Mouse (Mus musculus) liver, postnatal 0 days (tissue): ENCODE data around the gene Serpinb7.

Source experiments
- CTCF ChIP-seq: sonication (generic); IDR thresholded peaks from 2 replicates; pipeline ENCODE4 v1.5.1; 2016; ENCODE audit warnings: antibody characterized with exemption, low read depth
- EP300 ChIP-seq: IDR thresholded peaks from 2 replicates; pipeline ENCODE4 v1.6.1; 2016; ENCODE audit warnings: antibody characterized with exemption, low read depth, mild to moderate bottlenecking

DNA sequence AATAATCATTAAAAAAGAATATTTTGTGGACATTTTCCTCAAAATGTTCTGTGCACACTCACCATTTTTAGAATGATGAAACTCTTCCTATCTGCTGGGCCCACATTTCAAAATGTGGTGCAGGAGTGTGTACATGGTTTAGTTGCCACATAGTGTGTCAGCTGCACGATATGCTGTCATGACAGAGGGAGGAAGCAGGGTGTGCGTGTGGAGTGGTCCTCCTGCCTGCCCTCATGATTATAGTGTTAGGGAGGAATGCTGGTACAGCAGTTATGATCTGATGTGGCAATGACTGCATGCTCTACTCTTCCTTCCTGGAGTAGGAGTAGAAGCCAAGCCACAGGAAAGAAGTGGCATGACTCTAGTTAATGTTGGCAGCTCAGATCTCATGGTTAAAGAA, 97.3 kb downstream of the Serpinb7 start:
- no peak for TF ChIP-seq CTCF
- TF ChIP-seq EP300, result 0 out of 2 replicates have a peak, but pooled peaks have one; percentile 14
